Mouse (Mus musculus) embryo, embryonic 10.5 days (tissue): Measurements from ENCODE around the gene Nuak1.
A peak's percentile ranks its signal among the peaks of the same experiment; 100 is the strongest.

ENCODE experiments used
- DNase-seq: peaks from one replicate; pipeline ENCODE4 v3.0.0-alpha.2; 2015; ENCODE audit warnings: low spot score

Gene Nuak1

DNA sequence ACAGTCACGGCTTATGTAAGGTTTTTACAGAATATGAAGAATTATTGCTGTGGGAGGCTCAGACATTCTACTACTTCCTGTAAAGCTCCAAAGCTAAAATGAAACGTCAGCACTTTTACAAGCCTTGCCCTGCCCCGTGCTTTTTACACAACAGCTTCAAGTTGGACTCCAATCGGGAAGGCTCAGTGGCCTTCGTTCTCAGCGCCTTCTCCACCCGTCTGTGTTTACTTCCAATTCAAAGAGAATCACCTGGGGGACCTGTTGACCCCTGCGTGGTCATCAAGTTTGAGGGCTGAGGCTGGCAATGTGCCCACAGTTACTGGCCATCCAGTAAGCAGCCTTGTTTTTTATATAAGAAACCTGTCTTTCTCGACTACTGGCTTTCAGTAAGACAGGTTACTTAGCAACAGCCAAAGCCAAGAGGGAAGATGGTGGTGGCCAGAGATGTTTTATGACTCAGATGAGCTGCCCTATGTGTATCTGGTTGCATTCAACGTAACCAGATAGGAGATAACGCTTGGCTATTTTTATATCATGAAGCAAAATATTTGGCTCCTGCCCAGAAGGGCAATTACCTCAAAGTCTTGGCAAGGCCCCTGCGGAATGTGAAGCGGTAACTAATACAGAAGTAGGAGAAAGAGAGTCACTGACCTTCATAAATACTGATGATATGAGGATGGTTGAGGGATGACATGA, 31.3 kb downstream of the Nuak1 start:
- no peak for DNase-seq

DNA sequence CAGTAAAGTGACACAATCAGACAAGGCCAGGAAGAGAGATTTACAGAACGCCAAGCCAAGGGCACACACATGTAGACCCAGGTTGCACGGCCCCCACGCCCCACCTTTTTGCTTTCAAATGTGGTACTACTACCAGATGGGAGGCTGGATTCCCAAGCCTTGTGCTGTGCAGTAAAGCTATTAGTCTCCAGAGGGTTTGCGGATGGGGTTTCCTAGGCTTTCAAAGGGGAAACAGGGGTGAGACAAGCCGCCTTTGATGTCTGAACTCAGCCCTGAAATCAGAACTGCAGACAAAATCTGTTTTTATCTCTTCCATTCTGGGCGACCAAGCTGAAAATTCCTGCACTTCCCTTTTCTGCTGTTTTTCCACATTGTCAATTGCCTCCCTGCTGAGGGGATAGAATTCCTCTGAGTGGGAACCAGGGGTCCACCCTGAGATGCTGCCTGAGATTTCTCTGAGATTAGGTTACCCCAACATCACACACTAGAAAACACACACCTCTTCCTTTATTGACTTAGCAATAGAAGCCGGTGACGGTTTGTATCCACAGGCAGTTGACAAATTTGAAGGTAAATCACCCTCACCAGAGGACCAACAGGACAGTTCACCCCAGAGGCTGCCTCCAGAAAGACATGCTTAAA, 35.1 kb downstream of the Nuak1 start:
- DNase-seq, result peak; percentile 43

- no peak for DNase-seq
These were observed 38.5 kb downstream of the Nuak1 start for GRCm38 (mm10) chr10:84401907-84402371.

DNA sequence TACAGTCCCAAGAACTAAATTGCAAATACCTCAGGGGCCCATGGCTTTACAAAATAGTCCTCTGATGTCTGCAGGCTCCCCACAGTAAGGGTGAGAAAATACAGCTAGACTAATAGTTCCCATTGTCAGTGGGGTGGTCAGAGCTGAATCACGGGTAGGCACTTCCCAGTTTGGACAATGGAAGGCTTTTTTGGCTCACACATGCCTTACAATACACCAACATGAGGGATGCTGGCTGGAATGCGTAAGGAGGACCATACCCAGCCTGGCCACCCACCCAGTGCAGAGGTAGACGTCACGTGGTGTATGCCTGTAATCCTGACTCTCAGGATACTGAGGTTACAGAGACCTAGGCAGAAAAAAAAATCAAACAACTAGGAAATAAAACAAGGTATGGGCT, 39.2 kb downstream of the Nuak1 start:
- no peak for DNase-seq

- no peak for DNase-seq
These were observed 40.2 kb downstream of the Nuak1 start for GRCm38 (mm10) chr10:84400037-84400681.

DNA sequence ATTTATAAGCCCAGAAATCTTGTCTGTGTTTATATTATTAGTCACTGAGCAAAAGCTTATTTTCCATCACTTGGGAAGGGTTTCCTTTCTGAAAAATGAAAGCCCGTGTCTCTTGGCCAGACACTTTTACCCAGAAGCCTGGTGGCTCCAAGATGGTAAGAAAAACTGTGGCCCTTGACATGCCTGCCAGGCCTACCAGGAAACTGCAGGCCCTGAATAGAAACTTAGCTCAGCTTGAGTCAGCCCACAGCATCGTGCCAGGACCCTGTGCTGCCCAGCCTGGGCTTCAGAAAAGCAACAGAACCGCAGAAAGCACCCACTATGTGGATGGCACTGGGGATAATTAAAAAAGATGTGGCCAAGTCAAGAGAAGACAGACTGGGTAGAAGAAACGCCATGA, 43.1 kb downstream of the Nuak1 start:
- no peak for DNase-seq

GRCm38 (mm10) chr10:84395885-84396659, 44.3 kb downstream of the Nuak1 start:
- DNase-seq, result no peak

DNA sequence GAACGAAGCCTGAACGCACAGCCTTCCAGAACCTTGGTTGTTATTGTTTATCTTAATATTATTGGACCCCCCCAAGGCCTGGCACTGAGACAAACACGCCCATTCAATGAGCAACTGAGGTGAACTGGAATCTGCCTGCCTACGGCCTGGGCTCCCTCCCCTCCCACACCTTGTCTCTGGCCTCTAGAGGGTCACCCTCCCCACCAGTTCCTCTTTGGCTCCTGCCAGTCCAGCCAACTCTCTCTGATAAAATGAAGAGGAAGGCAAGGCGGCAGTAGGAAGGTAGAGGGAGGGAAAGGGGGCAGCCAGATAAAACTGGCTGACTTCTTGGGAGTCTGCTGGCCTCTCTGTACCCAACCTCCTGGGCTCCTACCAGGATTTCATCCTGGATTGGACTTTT, 45.1 kb downstream of the Nuak1 start:
- no peak for DNase-seq

DNA sequence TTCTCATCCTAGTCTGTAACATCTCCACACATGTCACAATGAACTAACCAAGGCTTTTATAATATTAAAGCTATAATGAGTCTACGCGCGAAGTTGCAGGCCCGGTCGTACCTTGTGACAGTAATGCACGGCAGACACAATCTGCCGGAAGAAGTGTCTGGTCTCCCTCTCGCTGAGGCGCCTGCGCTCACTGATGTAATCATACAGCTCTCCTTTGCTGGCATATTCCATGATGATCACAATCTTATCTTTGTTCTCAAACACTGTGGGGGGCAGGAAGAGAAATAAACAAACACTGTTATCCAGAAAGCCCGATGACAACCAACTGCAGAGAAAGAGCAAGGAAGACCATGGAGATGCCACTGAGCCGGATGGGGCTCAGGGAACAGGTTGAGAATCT, 46.5 kb downstream of the Nuak1 start:
- DNase-seq, result no peak

DNA sequence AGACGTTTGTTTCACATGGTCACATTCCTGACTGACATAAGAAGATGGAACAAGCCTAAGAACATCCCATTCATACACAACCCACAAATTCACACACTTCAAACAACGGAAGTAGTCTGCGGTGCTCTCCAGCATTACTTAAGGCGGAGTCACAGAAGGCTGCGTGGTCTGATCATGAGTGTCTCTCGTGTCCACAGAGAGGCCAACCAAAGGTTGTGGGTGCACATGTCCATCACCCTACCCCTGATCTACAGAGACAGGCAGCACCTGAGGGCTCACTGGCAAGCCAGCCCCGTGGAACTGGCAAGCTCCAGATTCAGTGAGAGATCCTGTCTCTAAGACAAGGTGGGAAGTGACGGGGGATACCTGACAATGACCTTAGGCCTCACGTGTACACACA, 47.0 kb downstream of the Nuak1 start:
- DNase-seq, result no peak

DNA sequence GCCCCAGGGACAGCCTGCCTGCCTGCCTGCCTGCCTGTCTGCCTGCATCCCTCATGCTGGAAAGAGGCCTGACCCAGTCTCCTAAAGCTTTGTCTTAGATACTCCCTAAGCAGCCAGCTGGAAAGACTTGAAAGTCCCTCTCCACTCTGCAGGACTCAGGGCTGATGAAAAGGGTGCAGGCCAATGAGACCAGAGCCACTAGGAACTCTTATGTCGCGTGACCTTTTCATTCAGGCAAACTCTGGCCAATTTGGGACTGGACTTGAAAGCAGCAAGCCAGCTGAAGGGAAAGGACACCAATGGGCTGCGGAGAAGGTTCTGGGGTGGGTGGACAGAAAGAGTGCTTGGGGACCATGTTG, 47.7 kb downstream of the Nuak1 start:
- peak; percentile 22 for DNase-seq

GRCm38 (mm10) chr10:84392027-84392722, 48.2 kb downstream of the Nuak1 start:
- DNase-seq, result peak; percentile 64

DNA sequence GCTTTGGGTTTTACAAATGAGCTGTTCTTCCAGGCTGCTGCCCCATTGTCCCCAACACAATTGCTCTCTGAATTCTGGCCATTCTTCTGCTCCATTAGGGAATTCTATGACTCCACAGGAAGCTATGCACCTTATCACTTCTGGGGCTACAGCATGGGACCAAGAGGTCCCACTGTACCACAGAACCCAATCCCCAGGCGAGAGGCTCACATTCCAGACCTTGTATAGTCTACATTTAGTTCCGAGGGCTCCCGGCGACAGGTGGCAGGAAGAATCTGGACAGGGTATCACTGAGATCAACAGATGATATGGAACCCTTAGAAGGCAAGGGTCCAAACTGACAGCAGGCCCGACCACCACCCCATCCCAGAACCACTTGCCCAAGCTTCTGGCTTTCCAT, 50.7 kb downstream of the Nuak1 start:
- no peak for DNase-seq

DNA sequence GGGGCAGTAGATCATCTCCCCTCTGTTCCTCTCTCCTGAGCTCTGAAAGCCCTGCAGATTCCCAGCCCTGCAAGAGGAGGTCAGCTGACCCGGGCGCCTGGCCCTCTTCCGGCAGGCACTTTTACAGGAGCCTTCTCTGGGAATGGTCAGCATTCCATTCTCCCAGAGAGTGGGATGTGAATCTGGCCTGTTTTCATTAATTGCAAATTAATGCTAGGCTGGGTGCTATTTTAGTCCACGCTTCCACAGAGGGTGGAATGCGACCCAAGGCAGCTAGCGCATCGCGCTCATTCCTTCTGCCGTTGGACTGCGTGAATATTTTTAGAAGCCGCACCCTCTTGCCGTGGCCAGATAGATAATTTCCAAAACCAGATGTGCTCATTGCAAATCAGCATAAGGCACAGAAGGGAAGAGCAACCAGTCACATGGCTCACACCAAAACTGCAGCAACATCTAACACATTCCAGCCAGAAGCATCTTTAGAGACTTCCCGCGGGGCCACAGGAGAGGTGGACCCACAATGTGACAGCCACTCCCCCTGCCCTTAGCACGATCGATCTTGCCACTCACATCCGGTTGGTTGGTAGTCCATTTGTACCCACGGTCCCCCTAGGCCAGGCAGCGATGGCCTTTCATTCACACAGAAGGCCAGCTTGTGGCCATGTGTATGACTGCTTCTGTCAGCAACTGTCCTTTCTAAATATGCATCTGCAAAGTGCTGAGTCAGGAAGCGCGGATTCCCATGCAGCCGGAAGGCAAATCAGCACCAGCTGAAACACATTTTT, 51.8 kb downstream of the Nuak1 start:
- DNase-seq, result peak; percentile 60

DNA sequence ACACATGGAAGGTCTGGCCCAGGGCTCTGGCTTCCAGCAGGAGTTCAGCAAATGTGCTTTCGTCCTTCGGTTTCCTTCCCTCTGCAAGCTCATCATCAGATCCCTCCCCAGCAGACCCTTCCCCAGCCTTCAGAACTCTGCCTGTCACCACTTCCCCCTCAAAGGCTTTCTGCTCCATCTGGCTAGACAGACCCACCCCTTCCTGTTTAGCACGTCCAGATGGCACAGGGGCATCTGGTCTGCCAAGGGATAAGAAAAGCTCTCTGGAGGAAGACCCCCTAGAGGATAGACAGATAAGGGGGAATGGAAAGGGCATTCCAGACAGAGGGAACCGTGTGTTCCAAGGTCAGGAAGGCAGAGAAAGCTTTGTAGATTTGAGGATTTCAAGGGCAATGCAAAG, 53.1 kb downstream of the Nuak1 start:
- peak; percentile 52 for DNase-seq

GRCm38 (mm10) chr10:84386625-84387242, 53.7 kb downstream of the Nuak1 start:
- no peak for DNase-seq

DNA sequence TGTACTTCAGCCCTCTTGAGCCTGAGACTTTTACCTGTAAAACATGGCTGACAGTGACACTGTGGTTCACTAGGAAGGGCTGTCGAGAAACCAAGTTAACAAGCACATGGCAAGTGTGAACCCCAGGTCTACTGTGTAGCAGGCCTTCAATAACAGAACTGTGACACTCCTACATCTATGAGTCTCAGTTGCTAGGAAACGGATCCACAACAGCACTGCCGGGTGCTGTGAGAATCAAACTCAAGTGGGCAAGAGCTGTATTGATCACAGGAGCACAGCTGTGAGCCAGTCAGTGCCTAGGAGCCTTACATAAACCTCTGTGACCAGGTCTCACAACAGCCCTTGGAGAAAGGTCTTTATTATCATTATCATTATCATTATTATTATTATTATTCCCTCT, 54.2 kb downstream of the Nuak1 start:
- peak; percentile 37 for DNase-seq

DNA sequence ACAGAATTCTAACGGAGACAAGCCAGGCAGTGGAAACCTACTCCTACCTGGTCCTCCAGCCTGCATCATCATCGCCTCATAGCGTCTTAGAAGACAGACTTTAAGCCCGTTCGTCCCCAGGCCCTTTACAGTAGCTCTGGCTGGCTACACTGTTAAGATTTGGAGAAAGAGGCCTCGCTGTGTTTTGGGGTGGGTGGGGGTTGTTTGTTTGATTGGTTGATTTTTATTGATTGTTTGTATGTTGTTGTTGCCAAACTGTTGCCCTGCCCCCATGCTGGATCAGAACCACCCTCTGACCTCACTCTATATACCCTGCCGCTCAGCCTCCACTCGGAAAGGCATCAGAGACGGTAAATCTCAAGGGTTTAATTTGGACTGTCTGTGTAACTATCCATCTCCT, 55.6 kb downstream of the Nuak1 start:
- DNase-seq, result no peak

DNA sequence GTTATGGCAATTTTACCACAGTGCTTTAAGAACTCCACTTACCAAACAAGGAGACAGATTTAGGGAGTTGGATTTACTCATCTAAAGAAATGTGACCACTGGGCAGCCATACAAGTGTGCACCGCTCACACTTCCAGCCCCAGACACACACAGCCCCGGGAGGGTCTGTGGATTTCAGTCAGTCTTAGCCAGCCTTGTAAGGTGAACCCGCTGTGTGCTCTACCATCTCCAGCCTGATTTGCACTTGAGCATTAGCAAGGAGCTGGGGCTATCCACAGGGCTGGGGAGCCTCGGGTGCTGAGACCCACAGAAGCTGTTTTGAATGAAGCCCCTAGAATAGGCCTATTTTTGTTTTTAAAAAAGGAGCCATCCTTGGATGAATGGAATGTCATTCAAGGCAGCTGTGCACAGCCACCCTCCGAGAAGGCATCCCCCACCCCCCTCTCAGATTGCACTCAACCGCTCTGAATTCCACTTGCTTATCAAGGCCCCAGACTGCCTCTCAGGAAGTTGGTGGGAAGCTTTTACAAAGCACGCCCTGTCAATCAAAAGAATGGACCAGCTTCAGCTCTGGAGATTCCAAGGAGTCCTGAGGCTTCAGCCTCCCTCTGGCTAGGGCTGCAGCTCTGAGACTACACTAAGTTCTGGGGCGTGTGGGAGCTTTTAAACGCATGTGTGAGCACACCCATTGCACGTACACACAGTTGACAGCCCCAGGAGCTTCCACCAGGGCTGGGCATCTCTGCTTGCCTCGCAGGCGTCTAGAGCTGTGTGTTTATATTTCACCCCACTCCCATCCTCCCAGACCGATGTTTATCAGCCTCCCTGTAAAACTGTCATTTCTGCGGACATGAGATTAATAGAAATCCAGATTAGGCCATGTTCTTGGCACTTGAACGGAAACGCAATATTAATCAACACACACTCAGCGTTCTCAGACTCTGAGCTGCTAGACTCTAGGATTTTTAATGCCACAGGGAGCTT, 57.2 kb downstream of the Nuak1 start:
- peak; percentile 87 for DNase-seq
